Mouse (Mus musculus): ENCODE measurements at regions not wholly inside any gene's neighbourhood (a gene's known extent, or its start where the extent isn't known, plus 50 kb on each side); places are given as distances from the start of the nearest gene placed in this dataset.
A peak's percentile ranks its signal among the peaks of the same experiment; 100 is the strongest.
"Not testable (repeated sequence)": the region's sequence is repeated elsewhere in the genome, so short reads cannot be mapped to it uniquely, and the experiment has no call there.

GRCm38 (mm10) chr7:138006971-138007370 lies 390.6 kb downstream of the Tcerg1l start:
- WGBS: 65% methylated on average over 3 of the region's 3 CpGs
- TF ChIP-seq POLR2A (IDR thresholded peaks at IDR 0.05; ENCODE audit: insufficient read depth, low read depth, low read length) (no peak), CTCF (IDR thresholded peaks at IDR 0.05; ENCODE audit: insufficient read depth, low read depth, low read length) (no peak)
- no peak overlapping the region for H3K4me3 ChIP-seq (ENCODE audit: insufficient read depth, low read depth, low read length)
- H3K4me1 ChIP-seq (ENCODE audit: control insufficient read depth, insufficient read depth, low read length): peaks cover 3% of the 10 kb centered on the region; the same call in 1 of the 2 replicates
- H3K27ac ChIP-seq (ENCODE audit: insufficient read depth, low read depth, low read length): no peak overlapping the region

GRCm38 (mm10) chr7:138008601-138009000 lies 388.9 kb downstream of the Tcerg1l start:
- no peak for TF ChIP-seq POLR2A (IDR thresholded peaks at IDR 0.05; ENCODE audit: insufficient read depth, low read depth, low read length)
- TF ChIP-seq CTCF (IDR thresholded peaks at IDR 0.05; ENCODE audit: insufficient read depth, low read depth, low read length): no peak
- Histone ChIP-seq H3K4me1 (ENCODE audit: control insufficient read depth, insufficient read depth, low read length) (peaks cover 3% of the 10 kb centered on the region; the same call in 1 of the 2 replicates), H3K4me3 (ENCODE audit: insufficient read depth, low read depth, low read length) (no peak overlapping the region), H3K27ac (ENCODE audit: insufficient read depth, low read depth, low read length) (no peak overlapping the region)
- 41% methylated on average over 3 of the region's 3 CpGs for WGBS

- not testable (repeated sequence) for H3K4me3 ChIP-seq (ENCODE audit: insufficient read depth, low read depth, low read length); H3K27ac ChIP-seq (ENCODE audit: insufficient read depth, low read depth, low read length); H3K4me1 ChIP-seq (ENCODE audit: control insufficient read depth, insufficient read depth, low read length)
- WGBS: 95% methylated on average over 1 of the region's 1 CpGs
Measured at GRCm38 (mm10) chr7:138024021-138024420, 373.5 kb downstream of the Tcerg1l start.

GRCm38 (mm10) chr7:138051696-138052095 lies 345.8 kb downstream of the Tcerg1l start:
- 82% methylated on average over 2 of the region's 2 CpGs for WGBS
- Histone ChIP-seq H3K4me1 (ENCODE audit: control insufficient read depth, insufficient read depth, low read length) (no peaks in the 10 kb centered on the region), H3K27ac (ENCODE audit: insufficient read depth, low read depth, low read length) (no peak overlapping the region), H3K4me3 (ENCODE audit: insufficient read depth, low read depth, low read length) (no peak overlapping the region)
- no peak for TF ChIP-seq POLR2A (IDR thresholded peaks at IDR 0.05; ENCODE audit: insufficient read depth, low read depth, low read length)
- TF ChIP-seq CTCF (IDR thresholded peaks at IDR 0.05; ENCODE audit: insufficient read depth, low read depth, low read length): no peak

- 80% methylated on average over 8 of the region's 8 CpGs for WGBS
- Histone ChIP-seq H3K4me3 (ENCODE audit: insufficient read depth, low read depth, low read length) (no peak overlapping the region), H3K4me1 (ENCODE audit: control insufficient read depth, insufficient read depth, low read length) (no peaks in the 10 kb centered on the region), H3K27ac (ENCODE audit: insufficient read depth, low read depth, low read length) (no peak overlapping the region)
- no peak for TF ChIP-seq CTCF (IDR thresholded peaks at IDR 0.05; ENCODE audit: insufficient read depth, low read depth, low read length)
- no peak for TF ChIP-seq POLR2A (IDR thresholded peaks at IDR 0.05; ENCODE audit: insufficient read depth, low read depth, low read length)
Measured at GRCm38 (mm10) chr7:138054756-138055155, 342.8 kb downstream of the Tcerg1l start.

GRCm38 (mm10) chr7:138061116-138061515 lies 336.4 kb downstream of the Tcerg1l start:
- no peak overlapping the region for H3K4me3 ChIP-seq (ENCODE audit: insufficient read depth, low read depth, low read length)
- H3K27ac ChIP-seq (ENCODE audit: insufficient read depth, low read depth, low read length): no peak overlapping the region
- WGBS: 76% methylated on average over 7 of the region's 7 CpGs
- TF ChIP-seq CTCF (IDR thresholded peaks at IDR 0.05; ENCODE audit: insufficient read depth, low read depth, low read length) (no peak), POLR2A (IDR thresholded peaks at IDR 0.05; ENCODE audit: insufficient read depth, low read depth, low read length) (no peak)
- no peaks in the 10 kb centered on the region for H3K4me1 ChIP-seq (ENCODE audit: control insufficient read depth, insufficient read depth, low read length)

- Histone ChIP-seq H3K4me3 (ENCODE audit: insufficient read depth, low read depth, low read length) (no peak overlapping the region), H3K4me1 (ENCODE audit: control insufficient read depth, insufficient read depth, low read length) (no peaks in the 10 kb centered on the region), H3K27ac (ENCODE audit: insufficient read depth, low read depth, low read length) (no peak overlapping the region)
- TF ChIP-seq POLR2A (IDR thresholded peaks at IDR 0.05; ENCODE audit: insufficient read depth, low read depth, low read length): no peak
- TF ChIP-seq CTCF (IDR thresholded peaks at IDR 0.05; ENCODE audit: insufficient read depth, low read depth, low read length): no peak
- 77% methylated on average over 4 of the region's 4 CpGs for WGBS
Measured at GRCm38 (mm10) chr7:138066921-138067320, 330.6 kb downstream of the Tcerg1l start.

- 74% methylated on average over 3 of the region's 3 CpGs for WGBS
- no peaks in the 10 kb centered on the region for H3K4me1 ChIP-seq (ENCODE audit: control insufficient read depth, insufficient read depth, low read length)
- no peak overlapping the region for H3K4me3 ChIP-seq (ENCODE audit: insufficient read depth, low read depth, low read length)
- TF ChIP-seq POLR2A (IDR thresholded peaks at IDR 0.05; ENCODE audit: insufficient read depth, low read depth, low read length) (no peak), CTCF (IDR thresholded peaks at IDR 0.05; ENCODE audit: insufficient read depth, low read depth, low read length) (no peak)
- no peak overlapping the region for H3K27ac ChIP-seq (ENCODE audit: insufficient read depth, low read depth, low read length)
Measured at GRCm38 (mm10) chr7:138075231-138075630, 322.3 kb downstream of the Tcerg1l start.

GRCm38 (mm10) chr7:138083980-138084379 lies 313.6 kb downstream of the Tcerg1l start:
- TF ChIP-seq POLR2A (IDR thresholded peaks at IDR 0.05; ENCODE audit: insufficient read depth, low read depth, low read length): no peak
- TF ChIP-seq CTCF (IDR thresholded peaks at IDR 0.05; ENCODE audit: insufficient read depth, low read depth, low read length): peak; percentile 67; the same call in 1 of the 2 replicates
- no peak overlapping the region for H3K4me3 ChIP-seq (ENCODE audit: insufficient read depth, low read depth, low read length)

More at GRCm38 (mm10) chr7:138083980-138084379, 313.6 kb downstream of the Tcerg1l start:
- WGBS: 42% methylated on average over 5 of the region's 5 CpGs
- no peak overlapping the region for H3K27ac ChIP-seq (ENCODE audit: insufficient read depth, low read depth, low read length)
- H3K4me1 ChIP-seq (ENCODE audit: control insufficient read depth, insufficient read depth, low read length): no peaks in the 10 kb centered on the region
